Mouse (Mus musculus) ES-CJ7 (cell line): ENCODE measurements around the gene Acd.
A peak's percentile ranks its signal among the peaks of the same experiment; 100 is the strongest.

ENCODE experiments used
- DNase-seq: peaks from one replicate; pipeline ENCODE4 v3.0.0; 2011; ENCODE audit warnings: low read depth, low spot score

The Acd gene

DNA sequence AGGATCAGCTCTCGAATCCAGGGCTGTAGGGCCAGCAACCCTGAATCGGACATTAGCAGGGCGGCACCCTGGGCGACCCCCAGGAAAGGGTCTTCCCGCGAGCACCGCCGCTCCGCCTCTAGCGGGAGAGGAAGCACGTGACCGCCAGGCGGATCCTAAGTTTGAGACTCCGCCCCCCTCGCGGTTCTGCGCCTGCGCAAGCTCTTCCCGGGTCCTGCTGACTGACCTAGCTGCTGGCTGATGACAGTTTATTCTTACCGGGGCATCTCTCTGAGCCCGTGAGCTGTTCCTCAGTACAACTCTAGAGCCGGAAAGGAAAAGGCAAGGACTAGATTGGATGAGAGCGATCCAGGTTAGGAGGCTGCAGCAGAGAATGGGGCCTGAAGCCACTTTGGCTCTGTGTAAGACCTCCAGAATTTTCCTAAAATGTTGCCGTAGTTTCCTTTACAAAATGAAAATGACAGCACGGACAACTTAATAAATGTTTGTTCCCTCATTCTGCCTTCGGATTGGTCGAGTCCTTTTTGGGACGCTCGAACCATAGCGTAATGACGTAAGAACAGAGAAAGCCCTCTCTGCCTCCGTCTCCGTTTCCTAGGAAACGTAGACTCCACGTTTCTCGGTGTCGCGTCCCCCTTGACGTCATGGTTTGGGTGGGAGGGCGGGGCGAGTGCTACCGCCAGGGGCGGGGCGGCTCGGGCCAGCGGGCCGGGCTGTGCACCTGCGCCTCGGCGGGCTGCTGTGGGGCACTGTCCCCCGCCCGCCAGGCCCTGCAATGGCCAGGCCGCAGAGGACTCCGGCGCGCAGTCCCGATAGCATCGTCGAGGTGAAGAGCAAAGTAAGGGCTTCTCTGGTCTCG lies at the start of gene Acd, which contains the start of gene Pard6a:
Gene Acd (minus strand): TSS at position 137 of the 859 bp plus-strand sequence.
Gene Pard6a (plus strand): TSS at position 183 of the 859 bp plus-strand sequence.
- DNase-seq, result peak; percentile 98

DNA sequence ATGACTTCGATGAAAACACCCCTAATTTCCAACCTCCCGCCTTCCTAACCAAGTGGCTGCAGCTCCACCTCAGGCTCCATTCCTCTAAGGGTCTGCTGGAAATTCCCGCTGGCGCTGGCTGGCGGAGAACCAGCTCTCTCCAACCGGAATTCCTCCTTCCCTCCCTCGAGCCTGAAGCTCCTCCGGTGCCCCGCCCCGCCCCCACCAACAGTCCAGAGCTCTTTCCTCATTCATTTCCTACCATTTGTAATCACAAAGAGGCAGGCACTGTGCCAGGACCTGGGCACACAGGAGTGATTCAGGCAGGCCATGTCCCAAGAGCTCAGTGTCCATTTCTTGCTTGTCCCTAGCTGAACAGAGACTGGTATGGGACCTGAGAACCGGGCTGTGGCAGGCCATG lies 49.7 kb upstream of the Acd start:
- peak; percentile 64 for DNase-seq

GRCm38 (mm10) chr8:105743301-105743700 lies 42.4 kb upstream of the Acd start:
- no peak for DNase-seq

GRCm38 (mm10) chr8:105739216-105739615 lies 38.3 kb upstream of the Acd start:
- no peak for DNase-seq

GRCm38 (mm10) chr8:105732186-105732585 lies 31.3 kb upstream of the Acd start:
- no peak for DNase-seq

GRCm38 (mm10) chr8:105727397-105728124 lies 26.7 kb upstream of the Acd start:
- no peak for DNase-seq

DNA sequence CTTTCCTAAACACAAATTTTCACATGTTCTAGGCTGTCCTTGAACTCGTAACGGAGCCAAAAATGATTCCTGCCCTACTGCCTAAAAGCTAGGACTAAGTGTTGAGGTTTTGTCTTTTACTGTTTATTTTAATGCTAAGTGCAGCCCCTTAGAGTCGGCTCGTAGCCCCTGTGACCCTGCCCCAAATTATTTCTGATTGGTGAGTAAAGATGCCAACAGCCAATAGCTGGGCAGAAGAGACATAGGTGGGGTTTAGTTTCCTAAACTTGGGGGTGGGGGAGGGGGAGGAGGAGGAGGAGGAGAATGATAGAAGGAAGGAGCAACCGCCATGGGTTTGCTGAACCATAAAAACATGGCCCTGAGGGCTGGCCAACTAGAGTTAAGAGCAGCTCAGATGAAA lies 24.8 kb upstream of the Acd start:
- peak; percentile 69 for DNase-seq

DNA sequence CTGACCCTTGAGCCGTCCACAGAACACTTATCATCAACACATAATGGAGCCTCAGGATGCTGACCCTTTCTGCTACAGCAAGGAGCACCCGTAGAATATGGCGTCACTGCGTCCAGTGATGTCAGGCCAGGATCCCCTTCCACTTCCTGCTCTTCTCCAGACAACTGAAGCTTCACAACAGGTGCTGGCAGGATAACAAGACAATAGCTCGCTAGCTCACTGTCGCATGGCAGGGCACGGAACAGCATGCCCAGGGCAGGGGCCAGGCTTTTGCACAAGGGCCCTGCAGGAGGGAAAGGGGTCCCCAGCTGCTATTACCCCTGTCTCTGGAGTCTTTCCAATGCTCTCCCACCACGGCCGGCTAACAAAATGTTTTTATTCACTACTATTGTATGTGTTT lies 22.0 kb upstream of the Acd start:
- DNase-seq, result no peak

DNA sequence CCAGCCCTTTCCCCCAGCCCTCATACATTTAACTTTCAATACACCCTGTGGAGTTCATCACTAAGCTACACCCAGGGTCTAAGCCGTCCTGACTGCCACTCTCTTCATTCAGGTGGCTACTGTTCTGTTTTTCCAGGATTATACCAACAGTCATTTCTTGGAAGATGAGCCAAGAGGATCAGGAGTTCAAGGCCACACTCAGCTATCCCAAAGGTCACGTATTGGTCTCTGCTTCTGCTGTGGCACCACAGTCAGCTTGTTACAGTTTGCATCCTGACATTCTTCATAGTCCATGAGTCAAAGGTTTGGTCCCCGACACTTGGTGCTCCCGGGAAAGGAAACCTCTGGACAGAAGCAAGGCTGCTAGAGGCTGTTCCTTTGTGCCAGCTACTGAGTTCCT lies 18.7 kb upstream of the Acd start:
- no peak for DNase-seq

- DNase-seq, result peak; percentile 58
These were observed 15.5 kb upstream of the Acd start for GRCm38 (mm10) chr8:105716302-105716945.

DNA sequence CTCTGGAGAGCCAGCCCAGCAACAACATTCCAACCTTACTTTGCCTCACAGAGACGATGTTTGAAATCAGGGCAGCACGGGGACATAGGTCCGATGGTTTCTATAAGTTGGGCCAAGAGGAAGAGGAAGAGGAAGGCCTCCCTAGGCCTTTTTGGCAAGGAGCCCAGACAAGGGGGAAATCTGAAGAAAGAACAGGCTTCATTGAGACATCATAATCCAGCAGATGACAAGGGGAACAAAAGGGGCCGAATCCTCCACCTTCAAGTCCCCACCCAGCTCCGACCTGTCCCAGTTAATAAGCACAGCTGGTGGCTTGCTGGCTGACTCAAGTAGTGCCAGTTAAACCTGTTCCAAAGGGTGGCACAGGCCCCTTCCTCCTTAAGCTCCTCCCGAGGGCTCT lies 14.1 kb upstream of the Acd start:
- no peak for DNase-seq

DNA sequence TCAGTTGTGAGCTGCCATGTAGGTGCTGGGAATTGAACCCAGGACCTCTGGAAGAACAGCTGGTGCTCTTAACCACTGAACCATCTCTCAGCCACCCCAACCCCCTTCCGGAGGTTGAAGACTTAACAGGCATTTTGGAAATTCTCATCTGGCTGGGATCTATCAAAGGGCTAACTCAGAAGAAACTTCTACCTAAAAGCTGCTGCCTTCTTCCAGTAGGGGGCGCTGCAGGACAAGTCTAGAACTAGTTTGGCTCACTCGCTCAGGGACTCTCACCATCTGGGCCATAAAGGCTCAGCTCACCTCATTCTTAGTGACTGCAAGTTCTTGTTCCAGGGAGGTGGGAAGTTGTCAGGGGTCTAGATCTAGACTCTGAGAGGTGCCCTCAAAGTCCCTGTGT lies 13.2 kb upstream of the Acd start:
- DNase-seq, result peak; percentile 94

GRCm38 (mm10) chr8:105712286-105712685 lies 11.4 kb upstream of the Acd start:
- DNase-seq, result no peak

- DNase-seq, result peak; percentile 44
These were observed 8.4 kb upstream of the Acd start for GRCm38 (mm10) chr8:105709317-105709716.

DNA sequence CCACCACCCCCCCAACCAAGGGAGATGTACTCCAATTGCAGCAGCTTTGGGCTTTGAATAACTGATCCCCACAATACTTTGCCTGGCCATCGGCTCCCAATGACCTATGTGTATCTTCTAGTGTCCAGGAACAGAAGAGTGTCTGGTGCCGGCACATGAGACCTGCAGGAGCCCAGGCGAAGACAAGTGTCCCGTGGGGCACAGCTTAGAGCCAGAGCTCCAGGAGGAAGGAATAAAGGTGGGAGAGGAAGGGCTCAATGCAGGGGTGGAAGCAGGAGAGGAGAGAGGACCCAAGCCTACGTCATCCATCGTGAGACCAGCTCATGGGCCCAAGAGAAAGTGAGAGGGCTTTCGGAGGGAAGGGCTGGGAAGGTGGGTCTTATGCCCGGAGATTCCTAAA lies 7.8 kb upstream of the Acd start:
- no peak for DNase-seq

DNA sequence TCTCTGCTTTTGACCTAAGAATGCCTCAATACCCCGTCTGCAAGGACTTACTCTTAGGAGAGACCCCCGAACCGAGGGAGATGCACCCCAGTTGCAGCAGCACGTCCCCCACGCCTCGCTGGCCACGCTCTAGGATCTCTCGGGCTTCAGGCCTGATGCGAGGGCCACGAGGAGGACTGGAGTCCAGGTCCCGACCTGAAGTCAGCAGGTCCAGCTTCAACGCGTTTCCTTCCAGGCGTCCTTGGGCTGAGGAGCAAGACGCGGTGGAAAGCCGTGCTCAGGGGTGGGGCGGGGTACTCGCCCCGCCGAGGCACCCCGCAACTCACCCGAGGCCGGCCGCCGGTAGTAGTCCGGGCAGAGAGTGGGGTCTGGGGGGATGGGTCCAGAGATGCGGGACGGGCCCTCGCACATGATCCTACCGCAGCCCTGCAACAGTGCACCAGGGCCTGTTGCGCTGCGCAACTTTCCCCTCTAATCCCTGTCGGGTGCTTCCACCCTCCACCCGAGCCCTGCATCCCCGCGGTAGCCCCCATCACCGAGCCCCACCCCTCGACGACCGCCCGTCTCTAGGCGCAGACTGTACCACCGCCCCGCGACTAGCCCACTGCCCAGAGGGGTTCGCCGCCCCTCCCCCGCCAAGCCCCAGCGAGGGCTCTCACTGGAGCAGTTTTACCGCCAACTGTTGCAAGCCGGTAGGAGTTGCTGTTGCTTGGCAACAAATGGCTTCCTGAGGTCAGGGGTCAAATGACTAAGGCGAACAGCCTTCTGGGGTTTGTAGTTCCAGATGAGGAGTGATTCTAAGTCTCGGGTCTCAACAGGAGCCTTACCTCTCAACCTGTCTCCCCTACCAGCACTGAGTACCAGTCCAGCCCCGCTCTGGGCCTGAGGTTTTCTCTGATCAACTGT lies 6.8 kb upstream of the Acd start, which contains the start of the genes 4933405L10Rik and Enkd1:
Gene 4933405L10Rik (plus strand): TSS at position 158 of the 906 bp plus-strand sequence.
Gene Enkd1 (minus strand): TSS at position 713 of the 906 bp plus-strand sequence.
- DNase-seq, result peak; percentile 98

GRCm38 (mm10) chr8:105706426-105706825 lies 5.5 kb upstream of the Acd start:
- no peak for DNase-seq

- DNase-seq, result no peak
These were observed 4.1 kb upstream of the Acd start for GRCm38 (mm10) chr8:105704955-105705354.

DNA sequence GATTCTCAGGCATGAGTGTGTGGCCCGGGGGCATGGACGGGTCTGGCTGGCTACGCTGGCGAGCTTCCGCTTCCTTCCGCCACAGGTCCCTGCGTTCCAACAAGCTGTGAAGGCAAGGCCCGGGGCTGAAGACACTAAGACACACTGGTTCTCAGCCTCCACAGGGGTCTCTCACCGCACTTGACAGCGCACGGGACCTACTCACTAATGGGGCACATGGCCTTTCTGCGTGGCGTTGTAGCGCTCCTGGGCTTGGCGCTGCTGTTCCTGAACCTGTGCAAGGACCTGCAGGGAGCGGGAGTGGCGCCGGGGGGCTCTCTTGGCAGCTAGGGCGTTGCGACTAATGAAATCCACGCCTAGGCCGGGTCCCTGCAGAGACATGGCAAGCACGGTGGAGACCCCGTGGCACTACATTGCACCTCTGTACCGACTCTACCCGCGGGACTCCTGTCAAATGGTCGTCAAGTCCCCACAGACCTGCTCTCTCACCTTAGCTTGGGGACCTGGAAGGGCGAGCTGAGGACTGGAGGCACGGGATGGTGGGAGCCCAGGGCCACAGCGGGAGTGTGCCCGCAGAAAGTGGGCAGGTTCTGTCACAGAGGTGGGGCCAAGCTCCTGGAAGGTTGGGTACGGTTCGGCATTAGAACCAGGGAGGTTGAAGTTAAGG lies 3.4 kb upstream of the Acd start:
- DNase-seq, result peak; percentile 43

DNA sequence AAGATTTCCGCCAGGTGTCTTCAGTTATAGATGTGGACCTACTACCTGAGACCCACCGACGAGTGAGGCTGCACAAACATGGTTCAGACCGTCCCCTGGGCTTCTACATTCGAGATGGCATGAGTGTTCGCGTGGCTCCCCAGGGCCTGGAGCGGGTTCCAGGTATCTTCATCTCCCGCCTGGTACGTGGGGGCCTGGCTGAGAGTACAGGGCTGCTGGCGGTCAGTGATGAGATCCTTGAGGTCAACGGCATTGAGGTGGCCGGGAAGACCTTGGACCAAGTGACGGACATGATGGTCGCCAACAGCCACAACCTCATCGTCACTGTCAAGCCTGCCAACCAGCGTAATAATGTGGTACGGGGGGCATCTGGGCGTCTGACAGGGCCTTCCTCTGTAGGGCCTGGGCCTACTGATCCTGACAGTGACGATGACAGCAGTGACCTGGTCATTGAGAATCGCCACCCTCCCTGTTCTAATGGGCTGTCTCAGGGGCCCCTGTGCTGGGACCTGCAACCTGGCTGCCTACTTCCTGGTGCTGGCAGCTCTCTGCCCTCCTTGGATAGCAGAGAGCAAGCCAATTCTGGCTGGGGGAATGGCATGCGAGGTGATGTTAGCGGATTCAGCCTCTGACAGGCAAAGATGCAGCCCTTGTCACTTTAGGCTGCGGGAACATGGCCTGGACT lies 2.0 kb upstream of the Acd start:
- no peak for DNase-seq
